Mouse (Mus musculus): ENCODE data around the gene Abca2. TPM values are rescaled to one million over a fixed set of nuclear protein-coding genes. Genes with fewer than 3 reads are reported as not detected.

Abca2 gene
- total and polyA plus RNA-seq, 3 experiments, result 36.1 to 43.4 (median 41.1) TPM

- DNase-seq, result peak; percentile 60 to 68
Measured at GRCm38 (mm10) chr2:25477967-25478675, 49.6 kb downstream of the Abca2 start.

GRCm38 (mm10) chr2:25479551-25480311, 51.2 kb downstream of the Abca2 start:
- no peak for DNase-seq
- 68% methylated on average over 10 of the region's 10 CpGs for WGBS
- intact Hi-C loops (cut with DNase I), result no loop called here

More at GRCm38 (mm10) chr2:25477967-25478675, 49.6 kb downstream of the Abca2 start:
- Histone ChIP-seq H3K27me3 (ENCODE audit: control insufficient read depth, insufficient read depth, low read length) (no peaks in the 10 kb centered on the region), H3K79me2 (replicated peaks; ENCODE audit: control insufficient read depth, insufficient read depth, low read length) (no peaks in the 10 kb centered on the region), H3K27ac (peak overlapping the region; percentile 43), H3K9ac (ENCODE audit: low read depth, low read length) (no peak overlapping the region), H3K36me3 (ENCODE audit: control insufficient read depth, insufficient read depth, low read length) (no peaks in the 10 kb centered on the region), H3K4me1 (ENCODE audit: control insufficient read depth, insufficient read depth, low read length) (peaks cover 5% of the 10 kb centered on the region; the same call in 1 of the 2 replicates), H3K4me3 (no peak overlapping the region)
- WGBS, result 76% methylated on average over 3 of the region's 3 CpGs
- intact Hi-C loops (cut with DNase I), result no loop called here
- TF ChIP-seq EP300 (IDR thresholded peaks at IDR 0.05; ENCODE audit: insufficient read depth, low read depth, low read length) (peak; percentile 85), CTCF (IDR thresholded peaks at IDR 0.05) (peak; percentile 19; the same call in 1 of the 2 replicates), POLR2A (IDR thresholded peaks at IDR 0.05; ENCODE audit: insufficient read depth, low read depth, low read length) (no peak)

GRCm38 (mm10) chr2:25480541-25480940, 52.0 kb downstream of the Abca2 start:
- no peak for TF ChIP-seq EP300 (IDR thresholded peaks at IDR 0.05; ENCODE audit: insufficient read depth, low read depth, low read length)
- TF ChIP-seq POLR2A (IDR thresholded peaks at IDR 0.05; ENCODE audit: insufficient read depth, low read depth, low read length), result no peak
- no peak for TF ChIP-seq CTCF (IDR thresholded peaks at IDR 0.05)
- H3K27ac ChIP-seq, result no peak overlapping the region
- no peak overlapping the region for H3K4me3 ChIP-seq
- H3K4me1 ChIP-seq (ENCODE audit: control insufficient read depth, insufficient read depth, low read length), result peaks cover 5% of the 10 kb centered on the region; the same call in 1 of the 2 replicates
- no peaks in the 10 kb centered on the region for H3K79me2 ChIP-seq (replicated peaks; ENCODE audit: control insufficient read depth, insufficient read depth, low read length)
- no peaks in the 10 kb centered on the region for H3K27me3 ChIP-seq (ENCODE audit: control insufficient read depth, insufficient read depth, low read length)
- no peaks in the 10 kb centered on the region for H3K36me3 ChIP-seq (ENCODE audit: control insufficient read depth, insufficient read depth, low read length)
- intact Hi-C loops (cut with DNase I), result no loop called here
- DNase-seq, result no peak
- H3K9ac ChIP-seq (ENCODE audit: low read depth, low read length), result no peak overlapping the region
- 82% methylated on average over 1 of the region's 1 CpGs for WGBS

More at GRCm38 (mm10) chr2:25479551-25480311, 51.2 kb downstream of the Abca2 start:
- Histone ChIP-seq H3K9ac (ENCODE audit: low read depth, low read length) (no peak overlapping the region), H3K79me2 (replicated peaks; ENCODE audit: control insufficient read depth, insufficient read depth, low read length) (no peaks in the 10 kb centered on the region), H3K36me3 (ENCODE audit: control insufficient read depth, insufficient read depth, low read length) (no peaks in the 10 kb centered on the region), H3K27me3 (ENCODE audit: control insufficient read depth, insufficient read depth, low read length) (no peaks in the 10 kb centered on the region), H3K4me1 (ENCODE audit: control insufficient read depth, insufficient read depth, low read length) (peaks cover 5% of the 10 kb centered on the region; the same call in 1 of the 2 replicates), H3K27ac (no peak overlapping the region), H3K4me3 (no peak overlapping the region)
- TF ChIP-seq EP300 (IDR thresholded peaks at IDR 0.05; ENCODE audit: insufficient read depth, low read depth, low read length), result no peak
- no peak for TF ChIP-seq CTCF (IDR thresholded peaks at IDR 0.05)
- TF ChIP-seq POLR2A (IDR thresholded peaks at IDR 0.05; ENCODE audit: insufficient read depth, low read depth, low read length), result no peak

GRCm38 (mm10) chr2:25482969-25483368, 54.5 kb downstream of the Abca2 start:
- TF ChIP-seq CTCF (IDR thresholded peaks at IDR 0.05), result peak; percentile 72
- TF ChIP-seq EP300 (IDR thresholded peaks at IDR 0.05; ENCODE audit: insufficient read depth, low read depth, low read length), result no peak
- H3K4me3 ChIP-seq, result no peak overlapping the region
- no peak overlapping the region for H3K27ac ChIP-seq
- no peak overlapping the region for H3K9ac ChIP-seq (ENCODE audit: low read depth, low read length)
- WGBS, result 21% methylated on average over 7 of the region's 7 CpGs
- no peaks in the 10 kb centered on the region for H3K79me2 ChIP-seq (replicated peaks; ENCODE audit: control insufficient read depth, insufficient read depth, low read length)
- H3K36me3 ChIP-seq (ENCODE audit: control insufficient read depth, insufficient read depth, low read length), result no peaks in the 10 kb centered on the region
- no peaks in the 10 kb centered on the region for H3K27me3 ChIP-seq (ENCODE audit: control insufficient read depth, insufficient read depth, low read length)
- intact Hi-C loops (cut with DNase I), result loop anchor here (1.0 to 2.0 kb wide), 2 partner anchors 54 to 107 kb away; partner anchors contain the start of gene Abca2
- no peak for DNase-seq
- peaks cover 4% of the 10 kb centered on the region; the same call in 1 of the 2 replicates for H3K4me1 ChIP-seq (ENCODE audit: control insufficient read depth, insufficient read depth, low read length)

GRCm38 (mm10) chr2:25484901-25485647, 56.6 kb downstream of the Abca2 start:
- Histone ChIP-seq H3K4me3 (no peak overlapping the region), H3K27me3 (ENCODE audit: control insufficient read depth, insufficient read depth, low read length) (no peaks in the 10 kb centered on the region), H3K79me2 (replicated peaks; ENCODE audit: control insufficient read depth, insufficient read depth, low read length) (no peaks in the 10 kb centered on the region), H3K36me3 (ENCODE audit: control insufficient read depth, insufficient read depth, low read length) (no peaks in the 10 kb centered on the region), H3K9ac (ENCODE audit: low read depth, low read length) (no peak overlapping the region), H3K27ac (no peak overlapping the region), H3K4me1 (ENCODE audit: control insufficient read depth, insufficient read depth, low read length) (no peaks in the 10 kb centered on the region)
- 70% methylated on average over 11 of the region's 11 CpGs for WGBS
- TF ChIP-seq CTCF (IDR thresholded peaks at IDR 0.05) (no peak), EP300 (IDR thresholded peaks at IDR 0.05; ENCODE audit: insufficient read depth, low read depth, low read length) (no peak), POLR2A (IDR thresholded peaks at IDR 0.05; ENCODE audit: insufficient read depth, low read depth, low read length) (no peak)
- DNase-seq, result no peak
- intact Hi-C loops (cut with DNase I), result no loop called here

Data from heart, adult 2 months (tissue).